In genomic region chrX:153974450-153974849, GRCm38 (mm10) we compare ENCODE assay signal across 13 mouse cellular contexts. TPM values are rescaled to one million over a fixed set of nuclear protein-coding genes. Genes with fewer than 3 reads are reported as not detected.
A peak's percentile ranks its signal among the peaks of the same experiment; 100 is the strongest.
DNase-seq lines count a peak whose midpoint lies in the region; ATAC-seq and TF ChIP-seq lines count a peak whose summit lies in the region.
"Had no signal": no experiment of that assay in that cellular context is flagged by ENCODE, and none has a peak within 500 bp of the region (broad histone marks: within the 10 kb centered on the region; RNA-seq: fewer than 3 reads in every experiment).

No protein-coding gene starts in this region.

- no peaks in the 10 kb centered on the region for H3K27me3 ChIP-seq in forebrain, embryonic 14.5 days (replicated peaks; ENCODE audit: control insufficient read depth, insufficient read depth, low read length)
- no peaks in the 10 kb centered on the region for H3K27me3 ChIP-seq in forebrain, embryonic 12.5 days
- no peaks in the 10 kb centered on the region for H3K27me3 ChIP-seq in liver, adult 2 months (ENCODE audit: control insufficient read depth, insufficient read depth, low read length)
- no peaks in the 10 kb centered on the region for H3K27me3 ChIP-seq in liver, embryonic 12.5 days (replicated peaks)
- H3K27me3 ChIP-seq in ES-Bruce4 (ENCODE audit: control insufficient read depth, insufficient read depth, low read length, poor library complexity, severe bottlenecking): no peaks in the 10 kb centered on the region
- no peaks in the 10 kb centered on the region for H3K27me3 ChIP-seq in intestine, embryonic 15.5 days (replicated peaks)
- H3K27me3 ChIP-seq: heart, embryonic 12.5 days had no signal

- H3K36me3 ChIP-seq in forebrain, embryonic 14.5 days (ENCODE audit: control insufficient read depth, insufficient read depth, low read length): no peaks in the 10 kb centered on the region
- H3K36me3 ChIP-seq in forebrain, embryonic 12.5 days (replicated peaks): no peaks in the 10 kb centered on the region
- H3K36me3 ChIP-seq in liver, adult 2 months (ENCODE audit: control insufficient read depth, insufficient read depth, low read length): no peaks in the 10 kb centered on the region
- H3K36me3 ChIP-seq in liver, embryonic 12.5 days: no peaks in the 10 kb centered on the region
- no peaks in the 10 kb centered on the region for H3K36me3 ChIP-seq in ES-Bruce4 (ENCODE audit: control insufficient read depth, insufficient read depth, low read length, poor library complexity, severe bottlenecking)
- H3K36me3 ChIP-seq in intestine, embryonic 15.5 days: no peaks in the 10 kb centered on the region
- H3K36me3 ChIP-seq: heart, embryonic 12.5 days had no signal

- H3K27ac ChIP-seq in forebrain, embryonic 14.5 days (ENCODE audit: low read depth, low read length): no peak overlapping the region
- H3K27ac ChIP-seq in forebrain, embryonic 12.5 days: no peak overlapping the region
- no peak overlapping the region for H3K27ac ChIP-seq in liver, adult 2 months (replicated peaks; ENCODE audit: insufficient read depth, low read depth, low read length)
- no peak overlapping the region for H3K27ac ChIP-seq in liver, embryonic 12.5 days
- no peak overlapping the region for H3K27ac ChIP-seq in ES-Bruce4 (ENCODE audit: insufficient read depth, low read length)
- no peak overlapping the region for H3K27ac ChIP-seq in intestine, embryonic 15.5 days

- H3K4me1 ChIP-seq in forebrain, embryonic 14.5 days (ENCODE audit: control insufficient read depth, insufficient read depth, low read length): no peaks in the 10 kb centered on the region
- H3K4me1 ChIP-seq in forebrain, embryonic 12.5 days: no peaks in the 10 kb centered on the region
- H3K4me1 ChIP-seq in liver, adult 2 months (ENCODE audit: control insufficient read depth, insufficient read depth, low read length): no peaks in the 10 kb centered on the region
- H3K4me1 ChIP-seq in liver, embryonic 12.5 days: no peaks in the 10 kb centered on the region
- H3K4me1 ChIP-seq in ES-Bruce4 (ENCODE audit: control insufficient read depth, insufficient read depth, low read length): no peaks in the 10 kb centered on the region
- no peaks in the 10 kb centered on the region for H3K4me1 ChIP-seq in intestine, embryonic 15.5 days (replicated peaks)
- H3K4me1 ChIP-seq: heart, embryonic 12.5 days; megakaryocyte, embryonic 14.5 days had no signal

- ATAC-seq in forebrain, embryonic 14.5 days: no peak
- ATAC-seq in forebrain, embryonic 12.5 days (ENCODE audit: low FRiP score): no peak
- ATAC-seq in liver, embryonic 12.5 days: no peak
- peak; percentile 61; the same call in 1 of the 2 replicates for ATAC-seq in megakaryocyte-erythroid progenitor cell, adult 5-6 weeks (replicated peaks; ENCODE audit: low FRiP score, low TSS enrichment, poor library complexity, severe bottlenecking)
- ATAC-seq in intestine, embryonic 15.5 days: no peak

- H3K4me2 ChIP-seq in forebrain, embryonic 14.5 days (ENCODE audit: low read length): no peak overlapping the region
- no peak overlapping the region for H3K4me2 ChIP-seq in forebrain, embryonic 12.5 days
- no peak overlapping the region for H3K4me2 ChIP-seq in liver, embryonic 12.5 days
- H3K4me2 ChIP-seq in intestine, embryonic 15.5 days (replicated peaks): no peak overlapping the region
- H3K4me2 ChIP-seq: heart, embryonic 12.5 days had no signal

- WGBS in forebrain, embryonic 14.5 days: 14% methylated on average over 2 of the region's 2 CpGs
- WGBS in forebrain, embryonic 12.5 days: 32% methylated on average over 2 of the region's 2 CpGs
- WGBS in liver, adult 2 months: 4% methylated on average over 2 of the region's 2 CpGs
- 13% methylated on average over 2 of the region's 2 CpGs for WGBS in liver, embryonic 12.5 days (ENCODE audit: insufficient replicate concordance)
- 6% methylated on average over 2 of the region's 2 CpGs for WGBS in intestine, embryonic 15.5 days

- DNase-seq in forebrain, embryonic 14.5 days (ENCODE audit: low spot score): peak; percentile 8
- DNase-seq in liver, adult 2 months (ENCODE audit: extremely low read depth, low read depth, low spot score): no peak
- no peak for DNase-seq in urinary bladder, postnatal 36 days (ENCODE audit: low spot score in 2 of 2)
- DNase-seq: adrenal gland, postnatal 25 days had no signal

- no peak for TF ChIP-seq EP300 in ES-Bruce4 (IDR thresholded peaks at IDR 0.05; ENCODE audit: insufficient read depth, low read depth, low read length)

- H3K4me3 ChIP-seq in forebrain, embryonic 14.5 days (ENCODE audit: low read depth, low read length): no peak overlapping the region
- H3K4me3 ChIP-seq in forebrain, embryonic 12.5 days (replicated peaks): no peak overlapping the region
- no peak overlapping the region for H3K4me3 ChIP-seq in liver, adult 2 months (ENCODE audit: insufficient read depth, low read depth, low read length)
- no peak overlapping the region for H3K4me3 ChIP-seq in liver, embryonic 12.5 days
- no peak overlapping the region for H3K4me3 ChIP-seq in ES-Bruce4 (ENCODE audit: low read depth, low read length)
- no peak overlapping the region for H3K4me3 ChIP-seq in intestine, embryonic 15.5 days (replicated peaks)
- H3K4me3 ChIP-seq: erythroblast, embryonic 14.5 days; heart, embryonic 12.5 days; megakaryocyte, embryonic 14.5 days had no signal

- no peaks in the 10 kb centered on the region for H3K9me3 ChIP-seq in forebrain, embryonic 14.5 days (replicated peaks; ENCODE audit: control insufficient read depth, low read length)
- H3K9me3 ChIP-seq in forebrain, embryonic 12.5 days: no peaks in the 10 kb centered on the region
- no peaks in the 10 kb centered on the region for H3K9me3 ChIP-seq in liver, embryonic 12.5 days (replicated peaks)
- no peaks in the 10 kb centered on the region for H3K9me3 ChIP-seq in ES-Bruce4 (replicated peaks; ENCODE audit: control insufficient read depth, insufficient read depth, low read length, poor library complexity, severe bottlenecking)
- H3K9me3 ChIP-seq in intestine, embryonic 15.5 days: no peaks in the 10 kb centered on the region
- H3K9me3 ChIP-seq: heart, embryonic 12.5 days; megakaryocyte, embryonic 14.5 days had no signal

- H3K9ac ChIP-seq in forebrain, embryonic 14.5 days (ENCODE audit: low read length): no peak overlapping the region
- H3K9ac ChIP-seq in forebrain, embryonic 12.5 days: no peak overlapping the region
- H3K9ac ChIP-seq in liver, adult 2 months (ENCODE audit: low read depth, low read length): no peak overlapping the region
- H3K9ac ChIP-seq in liver, embryonic 12.5 days: no peak overlapping the region
- H3K9ac ChIP-seq in ES-Bruce4 (ENCODE audit: low read depth, poor library complexity, severe bottlenecking): no peak overlapping the region
- H3K9ac ChIP-seq in intestine, embryonic 15.5 days: no peak overlapping the region
- H3K9ac ChIP-seq: heart, embryonic 12.5 days had no signal

- no peak for TF ChIP-seq POLR2A in liver, adult 2 months (IDR thresholded peaks at IDR 0.05; ENCODE audit: extremely low read depth, insufficient read depth, low read length)
- TF ChIP-seq POLR2A in ES-Bruce4 (IDR thresholded peaks at IDR 0.05; ENCODE audit: insufficient read depth, low read length): no peak

- peak; percentile 44 for TF ChIP-seq CTCF in liver, adult 2 months (IDR thresholded peaks at IDR 0.05; ENCODE audit: low read depth, low read length)
- peak; percentile 31 for TF ChIP-seq CTCF in ES-Bruce4 (IDR thresholded peaks at IDR 0.05; ENCODE audit: low read depth, low read length)

- H3K79me2 ChIP-seq in liver, adult 2 months (ENCODE audit: control insufficient read depth, insufficient read depth, low read length): no peaks in the 10 kb centered on the region

RNA-seq across cellular contexts. Expression of gene Samt1, which starts 38.0 kb away (rescaled TPM):
- polyA plus RNA-seq in forebrain, embryonic 14.5 days (2014; fragmentation: Nextera tagmentation; extraction: Ambion mirVana): not detected in 2 replicates
- not detected in 2 replicates for polyA plus RNA-seq in forebrain, embryonic 12.5 days (2016; fragmentation: Nextera tagmentation; extraction: Ambion mirVana)
- total RNA-seq in liver, adult 2 months (2014; rRNA removed): not detected in 2 replicates
- polyA plus RNA-seq in liver, adult 2 months (2012; rRNA removed): not detected in 2 replicates
- not detected in 2 replicates for polyA plus RNA-seq in liver, embryonic 12.5 days (2016; fragmentation: Nextera tagmentation; extraction: Ambion mirVana)
- not detected in 2 replicates for polyA plus RNA-seq in ES-Bruce4 (2011; ENCODE audit: insufficient read depth, insufficient read length, low read depth, missing spikeins)
- not detected in 2 replicates for total RNA-seq in megakaryocyte-erythroid progenitor cell, adult 5-6 weeks (2014; fragmentation: Nextera tagmentation)
- total RNA-seq in megakaryocyte-erythroid progenitor cell, adult 5-6 weeks (2017): not detected in 2 replicates
- not detected in 2 replicates for polyA plus RNA-seq in intestine, embryonic 15.5 days (2015; fragmentation: Nextera tagmentation; extraction: Ambion mirVana)
- total RNA-seq: adrenal gland, postnatal 25 days; layer of hippocampus, postnatal 14 days had no signal
- polyA plus RNA-seq: erythroblast, embryonic 14.5 days; heart, embryonic 12.5 days had no signal

RNA-seq across cellular contexts. Expression of gene 4921511M17Rik, which starts 59.2 kb away (rescaled TPM):
- polyA plus RNA-seq in forebrain, embryonic 14.5 days (2014; fragmentation: Nextera tagmentation; extraction: Ambion mirVana): not detected in 2 replicates
- not detected in 2 replicates for polyA plus RNA-seq in forebrain, embryonic 12.5 days (2016; fragmentation: Nextera tagmentation; extraction: Ambion mirVana)
- total RNA-seq in liver, adult 2 months (2014; rRNA removed): not detected in 2 replicates
- polyA plus RNA-seq in liver, adult 2 months (2012; rRNA removed): not detected in 2 replicates
- polyA plus RNA-seq in liver, embryonic 12.5 days (2016; fragmentation: Nextera tagmentation; extraction: Ambion mirVana): not detected in 2 replicates
- not detected in 2 replicates for polyA plus RNA-seq in ES-Bruce4 (2011; ENCODE audit: insufficient read depth, insufficient read length, low read depth, missing spikeins)
- not detected in 2 replicates for total RNA-seq in megakaryocyte-erythroid progenitor cell, adult 5-6 weeks (2014; fragmentation: Nextera tagmentation)
- not detected in 2 replicates for total RNA-seq in megakaryocyte-erythroid progenitor cell, adult 5-6 weeks (2017)
- polyA plus RNA-seq in intestine, embryonic 15.5 days (2015; fragmentation: Nextera tagmentation; extraction: Ambion mirVana): not detected in 2 replicates
- total RNA-seq: adrenal gland, postnatal 25 days; layer of hippocampus, postnatal 14 days had no signal
- polyA plus RNA-seq: erythroblast, embryonic 14.5 days; heart, embryonic 12.5 days had no signal
